Mouse (Mus musculus): ENCODE data around the gene Gas7. TPM values are rescaled to one million over a fixed set of nuclear protein-coding genes. Genes with fewer than 3 reads are reported as not detected.
A peak's percentile ranks its signal among the peaks of the same experiment; 100 is the strongest.

Gene Gas7
- polyA plus RNA-seq, 1 experiment from 2014 or later, result 2.2 TPM

DNA sequence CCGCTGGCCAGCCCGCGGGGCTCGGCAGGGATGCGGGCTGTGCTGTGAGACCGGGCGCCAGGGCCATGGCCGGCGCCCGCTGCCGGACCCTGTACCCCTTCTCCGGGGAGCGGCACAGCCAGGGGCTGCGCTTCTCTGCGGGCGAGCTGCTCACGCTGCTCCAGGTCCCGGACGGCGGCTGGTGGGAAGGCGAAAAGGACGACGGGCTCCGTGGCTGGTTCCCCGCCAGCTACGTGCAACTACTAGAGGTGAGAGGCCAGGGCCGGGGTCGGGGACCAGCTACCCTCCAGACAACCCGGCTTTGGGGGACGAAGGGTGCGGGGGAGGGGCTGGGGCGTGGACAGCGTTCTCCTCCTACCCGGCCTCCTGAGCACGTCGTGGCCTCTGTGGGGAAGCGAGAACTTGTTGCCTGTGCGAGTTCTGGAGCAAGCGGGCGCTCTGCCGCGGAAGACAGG lies 317 bp downstream of the Gas7 start:
- Histone ChIP-seq H3K9ac (no peak overlapping the region), H3K9me3 (replicated peaks) (no peaks in the 10 kb centered on the region), H3K4me3 (replicated peaks) (peak overlapping the region; percentile 55), H3K36me3 (replicated peaks) (no peaks in the 10 kb centered on the region), H3K27me3 (peaks cover 40% of the 10 kb centered on the region), H3K27ac (replicated peaks) (no peak overlapping the region), H3K4me2 (peak overlapping the region; percentile 74), H3K4me1 (replicated peaks) (no peaks in the 10 kb centered on the region)
- ATAC-seq (ENCODE audit: insufficient read depth), result no peak
- 2% methylated on average over 42 of the region's 42 CpGs for WGBS (ENCODE audit: insufficient replicate concordance)

DNA sequence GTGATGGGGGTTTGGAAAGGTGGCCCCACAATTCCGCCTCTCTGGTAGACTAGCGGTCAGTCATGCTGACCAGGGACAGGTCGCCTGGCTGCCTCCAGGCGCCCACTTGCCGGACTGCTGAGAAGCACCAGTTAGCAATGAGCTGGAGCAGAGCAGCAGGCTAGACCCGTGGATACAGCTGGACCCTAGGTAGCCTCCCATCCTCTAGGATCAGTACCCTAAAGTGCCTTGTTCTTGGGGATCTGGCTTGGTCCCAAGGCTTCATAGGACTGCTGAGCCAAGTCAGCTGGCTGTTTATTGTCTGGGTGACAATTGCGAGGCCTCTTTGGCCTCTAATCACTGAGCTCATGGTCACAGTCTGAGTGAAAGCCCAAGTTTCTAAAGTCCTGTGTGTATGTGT lies 792 bp downstream of the Gas7 start:
- Histone ChIP-seq H3K4me1 (replicated peaks) (no peaks in the 10 kb centered on the region), H3K4me3 (replicated peaks) (peak overlapping the region; percentile 55), H3K9ac (no peak overlapping the region), H3K36me3 (replicated peaks) (no peaks in the 10 kb centered on the region), H3K27me3 (peaks cover 40% of the 10 kb centered on the region), H3K27ac (replicated peaks) (no peak overlapping the region), H3K9me3 (replicated peaks) (no peaks in the 10 kb centered on the region), H3K4me2 (peak overlapping the region; percentile 74)
- WGBS (ENCODE audit: insufficient replicate concordance), result 25% methylated on average over 7 of the region's 7 CpGs
- no peak for ATAC-seq (ENCODE audit: insufficient read depth)

DNA sequence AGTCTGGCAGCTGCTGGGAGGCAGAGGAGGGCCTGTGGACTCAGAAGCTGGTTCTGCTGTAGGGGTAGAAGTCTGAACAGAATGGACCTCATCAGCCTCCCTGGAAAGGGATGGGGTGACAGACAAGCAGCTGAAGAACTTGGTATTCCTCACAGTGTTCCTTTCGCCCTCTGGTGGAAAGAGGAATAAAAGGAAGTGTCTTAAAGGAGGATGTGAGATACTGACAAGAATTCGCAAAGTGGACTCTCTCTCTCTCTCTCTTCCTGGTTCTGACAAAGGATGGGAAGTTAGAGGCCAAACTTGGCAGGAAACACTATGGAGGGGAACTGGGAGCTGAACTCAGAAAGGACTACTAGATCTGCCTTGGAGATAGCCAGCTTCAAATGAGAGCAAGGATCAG lies 2.9 kb downstream of the Gas7 start:
- H3K27ac ChIP-seq (replicated peaks), result no peak overlapping the region
- ATAC-seq (ENCODE audit: insufficient read depth), result no peak
- no peak overlapping the region for H3K4me2 ChIP-seq
- H3K27me3 ChIP-seq, result peaks cover 40% of the 10 kb centered on the region
- WGBS (ENCODE audit: insufficient replicate concordance), result 16% methylated on average over 2 of the region's 2 CpGs
- no peaks in the 10 kb centered on the region for H3K36me3 ChIP-seq (replicated peaks)
- H3K4me3 ChIP-seq (replicated peaks), result no peak overlapping the region
- no peak overlapping the region for H3K9ac ChIP-seq
- no peaks in the 10 kb centered on the region for H3K9me3 ChIP-seq (replicated peaks)
- H3K4me1 ChIP-seq (replicated peaks), result no peaks in the 10 kb centered on the region

DNA sequence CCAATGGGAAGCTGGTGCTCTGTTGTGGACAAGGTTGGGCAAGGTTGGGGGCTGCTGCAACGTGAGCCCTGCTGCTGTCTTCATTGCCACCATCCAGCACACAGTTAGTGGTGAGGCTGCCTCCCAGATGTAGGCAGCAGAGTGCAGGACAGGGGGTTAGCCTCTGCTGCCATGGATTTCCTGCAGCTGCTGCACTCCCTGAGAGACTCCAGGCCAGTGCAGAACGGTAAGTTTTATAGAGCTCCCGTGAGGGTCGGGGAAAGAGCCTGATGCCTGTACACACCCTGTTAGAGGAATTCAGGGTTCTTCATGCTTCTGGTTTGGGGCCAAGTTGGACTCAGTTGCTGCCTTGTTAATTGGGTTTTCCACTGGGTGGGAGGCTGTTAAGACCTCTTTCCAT lies 11.9 kb downstream of the Gas7 start:
- no peak for ATAC-seq (ENCODE audit: insufficient read depth)
- Histone ChIP-seq H3K4me1 (replicated peaks) (no peaks in the 10 kb centered on the region), H3K4me3 (replicated peaks) (no peak overlapping the region), H3K9me3 (replicated peaks) (no peaks in the 10 kb centered on the region), H3K9ac (no peak overlapping the region), H3K4me2 (no peak overlapping the region), H3K36me3 (replicated peaks) (no peaks in the 10 kb centered on the region), H3K27me3 (no peaks in the 10 kb centered on the region), H3K27ac (replicated peaks) (no peak overlapping the region)
- WGBS (ENCODE audit: insufficient replicate concordance), result 46% methylated on average over 4 of the region's 4 CpGs

GRCm38 (mm10) chr11:67468846-67469245 lies 13.6 kb downstream of the Gas7 start:
- Histone ChIP-seq H3K9me3 (replicated peaks) (no peaks in the 10 kb centered on the region), H3K4me2 (no peak overlapping the region), H3K27me3 (no peaks in the 10 kb centered on the region), H3K4me3 (replicated peaks) (no peak overlapping the region), H3K9ac (no peak overlapping the region), H3K36me3 (replicated peaks) (no peaks in the 10 kb centered on the region), H3K27ac (replicated peaks) (no peak overlapping the region), H3K4me1 (replicated peaks) (no peaks in the 10 kb centered on the region)
- no peak for ATAC-seq (ENCODE audit: insufficient read depth)
- 62% methylated on average over 7 of the region's 7 CpGs for WGBS (ENCODE audit: insufficient replicate concordance)

- Histone ChIP-seq H3K9me3 (replicated peaks) (no peaks in the 10 kb centered on the region), H3K4me2 (no peak overlapping the region), H3K27me3 (no peaks in the 10 kb centered on the region), H3K27ac (replicated peaks) (no peak overlapping the region), H3K36me3 (replicated peaks) (no peaks in the 10 kb centered on the region), H3K4me3 (replicated peaks) (no peak overlapping the region), H3K9ac (no peak overlapping the region), H3K4me1 (replicated peaks) (peaks cover 2% of the 10 kb centered on the region; the same call in 1 of the 2 replicates)
- ATAC-seq (ENCODE audit: insufficient read depth), result no peak
- WGBS (ENCODE audit: insufficient replicate concordance), result 54% methylated on average over 5 of the region's 5 CpGs
These were observed 19.4 kb downstream of the Gas7 start for GRCm38 (mm10) chr11:67474590-67474989.

DNA sequence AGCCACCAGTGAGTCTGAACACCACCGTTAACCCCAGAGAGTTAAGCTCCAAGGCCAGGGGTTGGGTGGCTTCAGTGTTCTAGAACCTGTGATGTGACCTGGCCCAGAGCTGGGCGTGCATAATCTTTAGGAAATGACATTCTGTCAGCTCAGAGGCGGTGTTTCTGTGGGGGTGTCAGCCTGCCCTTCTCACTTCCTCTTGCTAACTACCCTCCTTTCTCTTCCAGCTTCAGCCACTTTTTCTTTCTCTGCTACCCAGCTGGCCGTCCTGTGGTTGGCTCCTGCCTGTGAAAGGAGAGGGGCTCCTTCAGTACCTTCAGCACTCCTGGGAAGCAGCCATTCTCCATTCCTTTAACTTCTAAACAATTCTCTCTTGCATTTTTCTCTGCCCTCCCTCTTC lies 24.3 kb downstream of the Gas7 start:
- WGBS (ENCODE audit: insufficient replicate concordance), result 17% methylated on average over 4 of the region's 4 CpGs
- no peaks in the 10 kb centered on the region for H3K9me3 ChIP-seq (replicated peaks)
- peaks cover 4% of the 10 kb centered on the region; the same call in 1 of the 2 replicates for H3K4me1 ChIP-seq (replicated peaks)
- no peak overlapping the region for H3K9ac ChIP-seq
- H3K27ac ChIP-seq (replicated peaks), result no peak overlapping the region
- no peaks in the 10 kb centered on the region for H3K36me3 ChIP-seq (replicated peaks)
- ATAC-seq (ENCODE audit: insufficient read depth), result no peak
- H3K27me3 ChIP-seq, result no peaks in the 10 kb centered on the region
- no peak overlapping the region for H3K4me2 ChIP-seq
- no peak overlapping the region for H3K4me3 ChIP-seq (replicated peaks)

DNA sequence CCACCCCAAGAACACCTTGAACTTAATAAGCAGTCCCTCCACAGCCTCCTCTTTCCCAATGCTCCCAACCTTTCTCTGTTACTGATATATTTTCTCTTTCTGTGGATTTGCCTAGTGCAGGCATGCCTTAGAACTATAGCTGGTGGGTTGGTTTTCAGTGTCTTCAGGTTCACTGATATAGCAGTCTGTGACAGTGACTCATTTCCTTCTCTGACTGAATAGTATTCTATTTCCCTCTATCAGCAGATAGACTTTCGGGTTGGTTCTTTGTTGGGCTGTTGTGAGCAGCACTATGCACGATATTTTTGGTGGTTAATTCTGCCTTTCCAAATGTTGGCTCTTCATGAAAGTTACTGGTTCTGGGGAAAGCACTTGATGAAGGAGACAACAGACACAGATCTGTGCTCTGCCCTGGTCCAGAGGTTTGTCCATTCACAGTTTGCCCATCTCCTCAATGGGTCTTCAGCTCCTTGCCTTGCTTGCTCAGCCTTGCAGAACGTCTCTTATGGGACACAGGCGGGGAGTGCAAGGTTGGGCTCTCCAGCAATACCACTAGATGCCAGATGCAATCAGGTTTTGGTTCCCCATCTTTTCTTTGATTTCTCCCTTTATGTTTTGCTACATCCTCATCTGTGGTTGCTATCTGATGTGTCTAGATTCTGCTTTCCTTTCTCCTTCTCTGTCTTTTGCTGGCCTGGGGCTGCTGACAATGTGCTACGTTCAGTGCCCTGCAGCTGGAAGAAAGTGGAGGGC lies 25.1 kb downstream of the Gas7 start:
- H3K4me3 ChIP-seq (replicated peaks), result no peak overlapping the region
- no peak for ATAC-seq (ENCODE audit: insufficient read depth)
- peaks cover 4% of the 10 kb centered on the region; the same call in 1 of the 2 replicates for H3K4me1 ChIP-seq (replicated peaks)
- 27% methylated on average over 5 of the region's 5 CpGs for WGBS (ENCODE audit: insufficient replicate concordance)
- H3K27ac ChIP-seq (replicated peaks), result no peak overlapping the region
- H3K9ac ChIP-seq, result no peak overlapping the region
- H3K4me2 ChIP-seq, result no peak overlapping the region
- H3K27me3 ChIP-seq, result no peaks in the 10 kb centered on the region
- no peaks in the 10 kb centered on the region for H3K9me3 ChIP-seq (replicated peaks)
- no peaks in the 10 kb centered on the region for H3K36me3 ChIP-seq (replicated peaks)

DNA sequence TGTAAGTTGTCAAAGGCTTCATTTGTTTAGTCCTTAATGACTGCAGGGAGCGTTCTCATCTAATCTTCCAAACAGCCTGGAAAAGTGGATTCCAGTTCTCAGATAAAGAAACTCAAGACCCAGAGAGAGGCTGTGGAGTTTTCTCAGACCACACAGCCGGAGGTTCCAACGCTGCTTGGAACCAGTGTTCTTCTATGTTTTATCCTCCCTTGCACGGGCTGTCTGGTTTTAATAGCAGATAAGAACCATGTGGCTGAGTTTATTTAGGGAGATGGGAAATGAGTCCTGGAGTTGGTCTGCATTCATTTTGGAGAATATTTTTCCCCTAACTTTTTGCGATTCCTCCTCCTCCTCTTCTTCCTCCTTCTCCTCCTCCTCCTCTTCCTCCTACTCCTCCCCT lies 26.5 kb downstream of the Gas7 start:
- no peak overlapping the region for H3K4me3 ChIP-seq (replicated peaks)
- peaks cover 4% of the 10 kb centered on the region; the same call in 1 of the 2 replicates for H3K4me1 ChIP-seq (replicated peaks)
- no peak overlapping the region for H3K9ac ChIP-seq
- no peaks in the 10 kb centered on the region for H3K36me3 ChIP-seq (replicated peaks)
- no peaks in the 10 kb centered on the region for H3K27me3 ChIP-seq
- H3K9me3 ChIP-seq (replicated peaks), result no peaks in the 10 kb centered on the region
- H3K4me2 ChIP-seq, result no peak overlapping the region
- 47% methylated on average over 5 of the region's 5 CpGs for WGBS (ENCODE audit: insufficient replicate concordance)
- ATAC-seq (ENCODE audit: insufficient read depth), result no peak
- H3K27ac ChIP-seq (replicated peaks), result no peak overlapping the region

GRCm38 (mm10) chr11:67482217-67482760 lies 27.1 kb downstream of the Gas7 start:
- Histone ChIP-seq H3K4me1 (replicated peaks) (peaks cover 4% of the 10 kb centered on the region; the same call in 1 of the 2 replicates), H3K9ac (no peak overlapping the region), H3K4me2 (no peak overlapping the region), H3K4me3 (replicated peaks) (no peak overlapping the region), H3K36me3 (replicated peaks) (no peaks in the 10 kb centered on the region), H3K9me3 (replicated peaks) (no peaks in the 10 kb centered on the region), H3K27me3 (no peaks in the 10 kb centered on the region), H3K27ac (replicated peaks) (no peak overlapping the region)
- ATAC-seq (ENCODE audit: insufficient read depth), result no peak
- 38% methylated on average over 9 of the region's 9 CpGs for WGBS (ENCODE audit: insufficient replicate concordance)

DNA sequence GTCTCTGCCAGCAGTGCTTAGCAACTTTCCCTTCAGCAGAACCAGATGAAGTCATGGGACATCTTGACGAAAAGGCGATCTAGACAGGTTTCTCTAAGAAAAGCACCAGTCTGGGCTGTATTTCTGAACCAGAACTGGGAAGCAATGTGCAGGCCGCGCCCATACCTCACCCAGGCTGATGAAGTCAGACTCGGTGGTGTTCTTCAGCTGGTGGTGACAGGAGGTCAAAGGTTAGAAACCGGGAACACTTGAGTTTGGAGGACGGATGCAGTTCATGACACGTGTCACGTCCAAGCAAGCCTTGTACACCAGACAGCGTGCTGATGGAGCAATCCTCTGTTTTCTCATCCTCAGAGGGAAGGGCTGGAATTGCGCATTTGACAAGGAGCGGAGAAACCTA lies 32.9 kb downstream of the Gas7 start:
- Histone ChIP-seq H3K4me3 (replicated peaks) (no peak overlapping the region), H3K4me1 (replicated peaks) (no peaks in the 10 kb centered on the region), H3K27me3 (no peaks in the 10 kb centered on the region), H3K9me3 (replicated peaks) (no peaks in the 10 kb centered on the region), H3K9ac (no peak overlapping the region), H3K4me2 (no peak overlapping the region), H3K27ac (replicated peaks) (no peak overlapping the region), H3K36me3 (replicated peaks) (no peaks in the 10 kb centered on the region)
- no peak for ATAC-seq (ENCODE audit: insufficient read depth)
- 73% methylated on average over 12 of the region's 12 CpGs for WGBS (ENCODE audit: insufficient replicate concordance)
